Mouse (Mus musculus) layer of hippocampus, postnatal 36 days (tissue): ENCODE data around the gene Kif22. TPM values are rescaled to one million over a fixed set of nuclear protein-coding genes. Genes with fewer than 3 reads are reported as not detected.

Experiments used
- DNase-seq, 2 experiments: peaks; one replicate each; pipeline ENCODE4 v3.0.0; 2022
- total RNA-seq, 2 experiments: library from RNA; stranded (reverse); gene quantifications; 2 replicates each; pipeline ENCODE4 v1.2.3; 2021

Kif22 gene
- total RNA-seq, 2 experiments from 2014 or later = 6.9 to 7.3 TPM

DNA sequence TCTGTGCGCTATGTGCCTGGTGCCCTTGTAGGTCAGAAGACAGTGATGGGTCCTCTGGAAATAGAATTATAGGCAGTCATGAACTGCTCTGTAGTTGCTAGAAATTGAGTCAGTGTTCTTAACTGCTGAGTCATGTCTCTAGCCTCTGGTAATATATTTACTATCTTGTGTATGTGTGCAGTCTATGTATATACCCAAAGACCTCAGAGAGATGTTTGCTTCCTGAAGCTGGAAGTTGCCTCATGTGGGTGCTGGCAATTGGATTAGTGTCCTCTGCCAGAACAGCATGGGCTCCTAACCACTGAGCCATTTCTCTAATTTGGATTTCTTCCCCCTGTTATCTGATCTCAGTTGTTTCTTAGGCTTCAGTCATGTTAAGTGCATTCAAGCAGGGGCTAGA is 12.1 kb downstream of the Kif22 start:
- DNase-seq = no peak

DNA sequence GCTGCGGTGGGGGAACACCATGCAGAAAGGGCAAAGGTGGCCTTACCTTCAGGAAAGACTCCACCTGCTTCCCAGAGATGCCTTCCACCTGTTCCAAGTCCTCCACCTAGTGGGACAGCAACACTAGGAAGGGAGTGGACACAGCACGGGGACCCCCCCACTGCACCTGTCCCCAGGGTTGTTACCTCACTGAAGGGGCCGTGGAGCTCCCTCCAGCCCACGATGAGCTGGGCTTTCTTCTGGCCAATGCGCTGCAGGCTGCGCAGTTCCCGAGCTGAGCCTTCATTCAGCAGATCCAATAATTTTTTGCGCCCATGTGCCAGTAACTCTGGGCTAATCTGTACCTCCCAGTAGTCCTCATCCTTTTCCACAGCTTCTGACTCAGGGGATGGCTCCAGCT is 14.4 kb downstream of the Kif22 start:
- no peak for DNase-seq

- DNase-seq = peak; percentile 99
Measured at GRCm38 (mm10) chr7:127026984-127027726, 15.1 kb downstream of the Kif22 start, which contains the start of gene Maz. Gene Maz, minus strand, starts transcription at chr7:127027037.

DNA sequence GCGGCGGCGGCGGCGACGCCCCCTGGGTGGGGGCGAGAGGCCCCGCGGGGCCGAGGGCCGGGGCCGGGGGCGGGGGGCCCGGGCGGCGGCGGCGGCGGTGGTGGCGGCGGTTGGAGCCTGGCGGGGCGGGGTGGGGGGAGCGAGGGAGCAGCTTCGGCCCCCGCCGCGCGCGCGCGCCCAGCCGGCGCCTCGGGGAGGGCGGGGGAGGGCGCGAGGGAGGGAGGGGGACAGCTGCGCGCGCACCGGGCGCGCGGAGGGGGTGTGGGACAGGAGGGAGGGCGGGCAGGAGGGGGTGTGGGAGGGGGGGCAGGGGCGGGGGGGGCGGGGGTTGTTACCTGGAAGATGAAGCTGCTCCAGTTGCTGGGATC is 15.7 kb downstream of the Kif22 start:
- DNase-seq = no peak

DNA sequence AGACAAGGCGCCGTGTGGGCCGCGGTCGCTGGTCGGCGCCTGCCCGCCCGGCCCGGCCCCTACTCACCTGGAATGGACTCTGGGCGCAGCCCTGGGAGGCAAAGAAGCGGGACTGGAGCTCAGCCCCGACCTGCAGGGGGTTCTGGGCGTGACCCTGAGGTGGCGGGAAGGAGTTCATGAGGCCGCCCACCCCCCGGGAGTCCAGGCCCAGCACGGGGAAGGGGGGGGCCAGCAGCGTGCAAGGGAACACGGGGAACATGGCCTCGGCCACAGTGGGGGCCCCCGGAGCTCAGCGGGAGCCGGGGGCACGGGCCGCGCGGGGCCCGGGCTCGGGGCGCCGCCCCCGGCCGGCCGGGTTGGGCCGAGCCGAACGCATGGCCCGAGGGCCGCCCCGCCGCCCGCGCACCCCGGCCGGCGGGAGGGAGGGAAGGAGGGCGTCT is 16.1 kb downstream of the Kif22 start:
- DNase-seq = peak in 1 of 2 experiments; percentile 57

GRCm38 (mm10) chr7:127025556-127026160 is 16.6 kb downstream of the Kif22 start:
- no peak for DNase-seq

DNA sequence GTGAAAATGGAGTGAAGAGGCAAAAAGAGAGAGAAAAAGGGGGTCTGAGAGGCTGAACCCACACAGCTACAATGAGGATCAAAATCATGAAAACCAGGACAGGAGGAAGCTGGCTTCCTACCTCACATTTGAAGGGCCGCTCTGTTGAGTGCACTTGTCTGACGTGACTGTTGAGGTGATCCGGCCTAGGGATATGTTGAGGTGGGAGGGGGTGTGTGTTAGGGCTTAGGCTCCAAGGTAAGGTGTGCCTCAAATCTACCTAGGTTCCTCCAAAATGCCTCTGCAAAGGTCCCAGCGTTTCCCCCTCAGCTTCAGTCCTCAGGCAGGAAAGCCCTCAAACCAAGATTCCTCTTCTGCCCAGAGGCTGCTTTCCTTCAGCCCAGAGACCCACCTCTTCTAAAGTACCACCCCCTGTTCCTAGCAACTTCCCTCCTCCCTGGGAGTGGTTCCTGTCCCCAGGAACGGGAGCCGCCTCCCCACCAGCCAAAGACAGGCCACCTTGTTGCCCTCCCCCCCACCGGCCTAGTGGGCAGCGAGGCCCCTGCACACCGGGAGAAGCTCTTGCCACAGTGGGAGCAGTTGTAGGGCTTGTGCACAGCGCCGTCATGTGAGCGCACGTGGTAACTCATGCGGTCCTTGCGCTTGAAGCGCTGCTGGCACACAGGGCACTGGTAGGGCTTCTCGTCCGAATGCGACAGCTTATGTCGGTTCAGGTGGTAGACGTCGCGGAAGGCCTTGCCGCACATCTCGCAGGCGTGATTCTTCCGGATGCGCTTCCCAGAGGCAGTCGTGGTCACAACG is 17.3 kb downstream of the Kif22 start:
- DNase-seq = peak; percentile 73 to 82

DNA sequence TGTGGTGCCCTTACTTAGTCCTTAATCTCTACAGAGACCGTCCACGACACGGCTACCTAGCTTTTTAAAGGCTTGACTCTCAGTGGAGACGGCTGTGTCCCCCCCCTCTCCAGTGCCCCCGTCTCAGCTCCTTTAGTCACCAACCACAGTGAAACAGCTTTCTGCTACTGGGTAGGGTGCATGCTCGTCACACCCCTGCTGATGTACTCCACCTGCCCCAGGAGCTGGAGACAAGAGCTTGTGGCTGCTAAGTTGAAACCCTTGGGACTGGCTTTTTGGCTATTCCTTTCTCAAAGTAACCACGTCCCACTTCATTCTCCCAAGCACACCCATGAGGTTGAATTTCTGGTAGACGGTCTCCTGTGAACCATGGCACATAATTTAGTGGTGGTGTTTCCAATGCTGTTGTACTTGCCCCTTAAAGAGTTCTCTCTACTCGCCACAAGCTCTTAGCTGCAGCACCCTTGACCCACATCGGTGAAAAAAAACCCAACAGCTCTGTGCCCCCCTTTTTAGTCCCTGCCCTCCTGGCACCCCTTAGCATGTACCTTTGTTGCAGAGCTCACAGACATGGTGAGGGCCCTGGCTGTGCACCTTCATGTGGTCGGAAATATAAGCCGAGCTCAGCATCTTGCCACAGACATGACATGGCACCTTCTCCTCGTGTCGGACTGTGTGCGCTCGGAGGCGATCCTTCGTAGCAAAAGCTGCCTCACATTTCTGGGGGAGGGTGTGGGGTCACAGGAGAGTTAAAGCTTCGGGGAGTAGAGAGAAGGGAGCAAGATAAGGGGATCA is 18.2 kb downstream of the Kif22 start:
- DNase-seq = no peak

DNA sequence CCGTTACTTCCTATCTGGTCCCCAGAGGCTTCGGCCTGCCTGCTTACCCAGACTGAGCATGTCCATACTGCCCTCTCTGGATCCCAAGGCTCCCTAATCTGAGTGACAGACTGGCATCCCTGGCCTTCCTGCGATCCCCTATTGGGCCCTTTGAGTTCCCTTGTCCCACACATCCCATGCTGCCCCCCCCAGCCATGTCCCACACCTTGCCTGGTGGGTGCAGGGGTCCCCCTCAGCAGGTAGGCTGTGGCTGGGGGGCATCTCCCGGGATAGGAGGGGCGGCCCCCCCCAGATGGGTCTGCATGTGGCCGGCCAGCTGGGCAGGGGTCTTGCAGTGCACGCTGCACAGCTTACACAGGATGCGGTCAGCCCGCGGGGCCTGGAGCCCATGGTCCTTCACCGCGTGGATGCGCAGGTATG is 19.0 kb downstream of the Kif22 start:
- no peak for DNase-seq

DNA sequence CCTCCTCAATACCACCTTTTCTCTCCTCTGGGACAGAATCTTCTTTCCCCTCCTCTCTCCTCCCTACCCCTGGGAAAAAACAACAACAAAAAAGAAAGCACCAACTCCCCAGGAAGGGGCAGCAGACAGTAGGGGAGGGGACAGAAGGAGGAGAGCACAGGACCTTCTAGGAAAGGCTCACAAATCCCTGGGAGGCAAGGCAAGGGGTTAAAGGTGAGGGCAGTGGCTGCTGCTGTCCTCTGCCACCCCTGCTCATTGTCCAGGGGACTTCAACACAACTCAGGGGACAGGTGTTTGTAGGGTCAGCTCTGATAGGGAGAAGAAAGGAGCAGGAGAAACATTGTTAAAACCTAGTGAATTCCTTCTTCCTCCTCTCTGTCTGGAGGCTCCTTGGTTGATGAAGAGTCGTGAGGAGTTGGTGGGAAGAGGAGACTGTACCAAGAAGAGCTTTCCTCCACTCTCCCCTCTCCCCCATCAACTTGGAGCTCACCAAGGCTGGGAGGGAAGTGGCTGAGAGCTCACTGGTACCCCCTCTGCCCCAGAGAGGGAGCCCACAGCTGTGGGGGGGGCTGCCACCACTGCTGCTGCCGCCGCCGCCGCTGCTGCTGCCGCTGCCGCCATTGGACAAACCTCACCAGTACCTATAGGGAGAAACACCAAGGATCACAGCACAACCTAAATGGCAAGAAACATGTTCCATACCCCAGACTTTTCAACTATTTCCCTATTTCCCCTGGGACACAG is 19.6 kb downstream of the Kif22 start:
- DNase-seq = no peak

- no peak for DNase-seq
Measured at GRCm38 (mm10) chr7:127021563-127022527, 20.4 kb downstream of the Kif22 start.

DNA sequence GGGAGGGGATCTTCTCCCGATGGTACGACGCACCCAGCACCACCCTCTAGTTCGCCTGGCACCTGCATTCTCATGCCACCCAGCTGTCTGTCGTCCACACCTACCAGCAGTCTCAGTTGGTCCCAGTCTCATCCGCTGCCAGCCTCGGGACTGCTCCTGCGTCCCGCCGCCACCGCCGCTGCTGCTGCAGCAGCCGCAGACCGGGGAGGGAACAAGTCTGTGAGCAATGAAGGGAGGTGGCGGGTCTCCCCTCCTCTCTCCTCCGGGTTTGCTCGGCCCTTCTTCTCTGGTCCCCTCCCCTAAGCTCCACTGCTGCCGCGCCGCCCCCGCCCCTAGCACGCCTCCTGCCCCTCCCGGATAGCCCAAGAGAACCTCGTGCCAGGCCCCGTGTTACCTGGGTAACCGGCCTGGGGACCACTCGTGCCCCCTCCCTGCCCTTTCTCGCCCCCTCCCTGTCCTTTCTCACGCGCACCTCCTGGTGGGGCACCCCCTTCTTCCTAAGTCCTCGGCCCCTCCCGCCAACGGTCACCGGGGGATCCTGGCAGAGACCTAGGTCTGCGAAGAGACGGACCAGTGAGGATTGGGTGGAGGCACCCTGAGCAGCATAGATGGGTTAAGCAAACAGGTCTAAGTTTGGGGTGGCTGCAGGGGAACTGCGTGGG is 21.2 kb downstream of the Kif22 start, which contains the start of the genes Gm42742 and Prrt2:
Gene Gm42742 (minus strand): TSS at position 197 of the 662 bp plus-strand sequence.
Gene Prrt2 (minus strand): TSS at position 311 of the 662 bp plus-strand sequence.
- peak in 1 of 2 experiments; percentile 60 for DNase-seq

DNA sequence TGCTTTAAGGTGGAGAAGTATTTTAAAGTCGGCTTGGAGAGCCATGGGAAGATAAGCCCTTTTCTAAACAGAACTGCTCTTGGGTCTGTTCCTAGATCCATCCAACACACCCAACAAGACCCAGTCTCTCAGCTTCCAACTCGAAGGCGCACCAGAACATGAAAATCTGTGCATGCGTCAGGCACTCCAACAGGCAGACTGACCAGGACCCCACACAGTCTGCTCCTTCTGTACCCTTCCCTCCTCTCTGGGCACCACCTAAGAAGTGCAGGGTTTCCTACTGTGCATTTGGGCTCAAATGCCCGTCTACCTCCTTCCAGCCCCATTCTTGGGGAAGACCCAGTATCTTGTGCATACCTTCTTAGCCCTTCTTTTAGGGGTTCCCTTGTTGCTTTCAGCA is 21.8 kb downstream of the Kif22 start:
- no peak for DNase-seq

GRCm38 (mm10) chr7:127020031-127020430 is 22.2 kb downstream of the Kif22 start:
- DNase-seq = no peak

DNA sequence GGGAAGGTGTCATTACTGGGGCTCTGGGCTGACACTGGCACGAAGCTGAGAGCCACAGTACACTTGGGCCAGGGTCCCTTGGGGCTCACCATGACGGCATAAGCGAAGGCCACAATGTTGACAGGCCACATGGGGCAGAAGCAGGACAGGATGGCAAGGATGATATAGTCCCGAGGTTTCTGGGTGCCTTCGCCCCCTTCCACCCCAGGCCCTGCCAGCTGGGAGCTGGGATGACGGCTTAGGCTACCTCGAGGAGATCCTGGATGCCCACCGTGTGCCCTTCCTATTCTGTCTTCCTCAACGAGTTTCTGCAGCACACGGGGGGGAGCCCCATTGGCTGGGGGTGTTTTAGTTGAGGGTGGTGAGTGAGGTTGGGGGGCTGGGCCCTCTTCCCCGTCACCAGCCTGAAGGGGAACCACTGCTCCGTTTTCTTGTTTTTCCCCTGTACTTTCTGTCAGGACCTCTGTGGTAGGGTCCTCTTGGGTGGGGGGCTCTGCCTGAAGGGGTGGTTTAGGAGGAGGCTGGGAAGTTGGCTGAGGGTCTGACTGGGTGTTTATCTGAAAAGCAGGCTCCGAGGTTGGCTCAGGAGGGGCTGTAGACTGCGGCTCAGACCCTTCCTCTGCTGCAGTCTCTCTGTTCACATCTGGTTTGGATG is 22.8 kb downstream of the Kif22 start:
- DNase-seq = no peak

- DNase-seq = no peak
Measured at GRCm38 (mm10) chr7:127018416-127019305, 23.6 kb downstream of the Kif22 start.

- no peak for DNase-seq
Measured at GRCm38 (mm10) chr7:127017950-127018345, 24.3 kb downstream of the Kif22 start.
